16 mouse cellular contexts compared by ENCODE assay signal in the genomic region with DNA sequence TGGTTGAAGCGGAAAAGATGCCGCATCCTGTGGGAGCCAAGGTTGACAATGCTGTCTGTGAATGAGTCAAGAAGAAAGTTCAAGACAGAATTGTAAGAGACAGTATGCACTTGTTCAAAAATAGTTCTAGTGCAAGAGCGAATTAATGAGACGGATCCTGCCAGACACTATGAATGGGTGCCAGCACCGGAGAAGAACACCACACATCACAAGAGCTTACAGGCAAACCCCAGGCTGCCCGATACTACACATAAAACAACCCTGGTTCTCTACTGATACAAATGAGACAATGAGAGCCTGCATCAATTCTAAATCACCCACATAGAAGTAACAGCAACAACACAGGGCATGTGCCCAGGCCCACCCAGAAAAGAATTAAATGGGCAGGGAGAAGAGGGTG. TPM values are rescaled to one million over a fixed set of nuclear protein-coding genes. Genes with fewer than 3 reads are reported as not detected.
"Had no signal": no experiment of that assay in that cellular context is flagged by ENCODE, and none has a peak within 500 bp of the region (broad histone marks: within the 10 kb centered on the region; RNA-seq: fewer than 3 reads in every experiment).

No protein-coding gene starts in this region.

- DNase-seq: liver, postnatal 0 days; lung, adult 2 months; lung, postnatal 14 days; lung, postnatal 36 days; retina, postnatal 1 day; right cerebral cortex, adult 18-20 months; right cerebral cortex, postnatal 25 days; right cerebral cortex, postnatal 4 days; spleen, adult 18-20 months; thymus, adult 18-20 months; thymus, postnatal 14 days; thymus, postnatal 36 days had no signal

- ATAC-seq: liver, postnatal 0 days; lung, postnatal 0 days; midbrain, embryonic 13.5 days; midbrain, embryonic 15.5 days had no signal

RNA-seq across cellular contexts. Expression of a gene that starts 8.0 kb away (rescaled TPM):
- polyA plus RNA-seq: macrophage had no signal
